In the genomic region with DNA sequence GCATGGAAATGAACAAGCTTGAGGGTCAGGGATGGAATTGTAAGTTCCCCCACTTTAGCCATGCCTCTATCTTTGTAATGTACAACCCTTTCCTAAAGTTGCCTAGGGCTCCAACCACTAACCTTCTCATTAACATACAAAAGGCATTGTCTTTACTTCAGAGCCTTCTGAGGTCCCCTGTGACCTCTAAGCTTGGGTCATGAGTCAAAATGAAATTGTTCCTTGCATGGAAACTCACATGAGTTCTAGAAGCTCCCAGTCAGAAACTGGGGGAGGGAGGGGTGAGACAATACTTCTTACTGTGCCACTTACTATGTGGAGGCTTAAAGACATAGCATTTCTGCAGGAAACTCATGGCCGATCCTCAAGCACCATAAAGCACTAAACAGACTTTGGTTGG, we compare ENCODE assay signal across 42 mouse cellular contexts. TPM values are rescaled to one million over a fixed set of nuclear protein-coding genes. Genes with fewer than 3 reads are reported as not detected.
"Had no signal": no experiment of that assay in that cellular context is flagged by ENCODE, and none has a peak within 500 bp of the region (broad histone marks: within the 10 kb centered on the region; RNA-seq: fewer than 3 reads in every experiment).

No protein-coding gene starts in this region.

- H3K9ac ChIP-seq: heart, embryonic 13.5 days; heart, embryonic 15.5 days; hindbrain, embryonic 13.5 days; hindbrain, embryonic 15.5 days; kidney, embryonic 15.5 days; limb, embryonic 13.5 days; limb, embryonic 15.5 days; liver, embryonic 13.5 days; liver, embryonic 15.5 days; liver, postnatal 0 days had no signal

- H3K4me3 ChIP-seq: heart, embryonic 13.5 days; heart, embryonic 15.5 days; hindbrain, embryonic 13.5 days; hindbrain, embryonic 15.5 days; kidney, embryonic 15.5 days; limb, embryonic 13.5 days; limb, embryonic 15.5 days; liver, embryonic 13.5 days; liver, embryonic 15.5 days had no signal

- DNase-seq: gastrocnemius, postnatal 14 days; gastrocnemius, postnatal 36 days; heart, adult 18-20 months; heart, postnatal 14 days; heart, postnatal 36 days; kidney, adult 11 months; kidney, adult 8-10 months; kidney, postnatal 14 days; kidney, postnatal 36 days; layer of hippocampus, postnatal 36 days; left cerebral cortex, postnatal 4 days; liver, embryonic 13.5 days; liver, postnatal 0 days had no signal

- H3K4me2 ChIP-seq: heart, embryonic 11.5 days; heart, embryonic 13.5 days; heart, embryonic 15.5 days; hindbrain, embryonic 13.5 days; hindbrain, embryonic 15.5 days; kidney, embryonic 15.5 days; limb, embryonic 13.5 days; limb, embryonic 15.5 days; liver, embryonic 13.5 days; liver, embryonic 15.5 days had no signal

- H3K36me3 ChIP-seq: heart, embryonic 13.5 days; heart, embryonic 15.5 days; hindbrain, embryonic 13.5 days; hindbrain, embryonic 15.5 days; kidney, embryonic 15.5 days; limb, embryonic 13.5 days; limb, embryonic 15.5 days; liver, embryonic 13.5 days; liver, embryonic 15.5 days had no signal

- H3K4me1 ChIP-seq: hindbrain, embryonic 13.5 days; hindbrain, embryonic 15.5 days; kidney, embryonic 15.5 days; limb, embryonic 13.5 days; limb, embryonic 15.5 days; liver, embryonic 15.5 days had no signal

- H3K9me3 ChIP-seq: heart, embryonic 13.5 days; heart, embryonic 15.5 days; hindbrain, embryonic 13.5 days; hindbrain, embryonic 15.5 days; kidney, embryonic 15.5 days; limb, embryonic 13.5 days; limb, embryonic 15.5 days; liver, embryonic 13.5 days; liver, embryonic 15.5 days had no signal

- H3K27me3 ChIP-seq: heart, embryonic 13.5 days; heart, embryonic 15.5 days; hindbrain, embryonic 13.5 days; hindbrain, embryonic 15.5 days; kidney, embryonic 15.5 days; limb, embryonic 13.5 days; limb, embryonic 15.5 days; liver, embryonic 13.5 days; liver, embryonic 15.5 days had no signal

- ATAC-seq: hindbrain, postnatal 0 days; intestine, embryonic 16.5 days; liver, postnatal 0 days had no signal

- H3K27ac ChIP-seq: heart, embryonic 13.5 days; heart, embryonic 15.5 days; hindbrain, embryonic 13.5 days; hindbrain, embryonic 15.5 days; hindbrain, postnatal 0 days; kidney, embryonic 15.5 days; kidney, postnatal 0 days; limb, embryonic 13.5 days; limb, embryonic 15.5 days; liver, embryonic 13.5 days; liver, embryonic 15.5 days had no signal

RNA-seq across cellular contexts. Expression of a gene that starts 16.6 kb away (rescaled TPM):
- total RNA-seq: gastrocnemius, adult 18-20 months; gastrocnemius, adult 8-10 months; gastrocnemius, postnatal 14 days; gastrocnemius, postnatal 36 days; heart, adult 18-20 months; heart, adult 8-10 months; heart, postnatal 14 days; heart, postnatal 36 days; hematopoietic stem cell, adult 5-6 weeks; hindbrain, postnatal 0 days; layer of hippocampus, adult 18-20 months; layer of hippocampus, postnatal 14 days; layer of hippocampus, postnatal 36 days; left cerebral cortex, adult 18-20 months; left cerebral cortex, adult 8-10 months; left cerebral cortex, postnatal 10 days; left cerebral cortex, postnatal 25 days; left cerebral cortex, postnatal 4 days; liver, adult 2 months had no signal
- polyA plus RNA-seq: gonadal fat pad, adult 2 months; heart, embryonic 11.5 days; heart, embryonic 13.5 days; heart, embryonic 15.5 days; heart, postnatal 0 days; hindbrain, embryonic 11.5 days; hindbrain, embryonic 13.5 days; hindbrain, embryonic 15.5 days; hindbrain, postnatal 0 days; intestine, embryonic 14.5 days; intestine, embryonic 16.5 days; kidney, embryonic 15.5 days; kidney, postnatal 0 days; large intestine, adult 2 months; limb, embryonic 11.5 days; limb, embryonic 13.5 days; limb, embryonic 15.5 days; liver, adult 2 months; liver, embryonic 13.5 days; liver, embryonic 15.5 days; liver, postnatal 0 days had no signal
